Mouse (Mus musculus) heart, adult 2 months (tissue): Measurements from ENCODE around the gene Dcaf11. TPM values are rescaled to one million over a fixed set of nuclear protein-coding genes. Genes with fewer than 3 reads are reported as not detected.

Experiments
- DNase-seq, 2 experiments: peaks; one replicate each; pipeline ENCODE4 v3.0.0; 2021
- H3K27ac ChIP-seq: fragments of 200-600 bp; 2 replicates; pipeline ENCODE4 v1.8.1; 2022
- H3K27me3 ChIP-seq: fragments of 200-500 bp; 2 replicates; pipeline ENCODE4 v1.6.1; 2012; ENCODE audit warnings: mild to moderate bottlenecking, low read length, inconsistent platforms, mixed read lengths; ENCODE audit not compliant: control insufficient read depth, insufficient read depth
- H3K36me3 ChIP-seq: fragments of 200-500 bp; 2 replicates; pipeline ENCODE4 v1.6.1; 2012; ENCODE audit warnings: low read length, inconsistent platforms; ENCODE audit not compliant: control insufficient read depth, insufficient read depth
- H3K4me1 ChIP-seq: fragments of 200-500 bp; 2 replicates; pipeline ENCODE4 v1.6.1; 2011; ENCODE audit warnings: low read length; ENCODE audit not compliant: control insufficient read depth, insufficient read depth
- H3K4me3 ChIP-seq: fragments of 200-600 bp; 2 replicates; pipeline ENCODE4 v1.8.1; 2022
- H3K79me2 ChIP-seq: fragments of 200-500 bp; replicated peaks from 2 replicates; pipeline ENCODE4 v1.6.1; 2012; ENCODE audit warnings: mild to moderate bottlenecking, inconsistent platforms, low read length, moderate library complexity, mixed read lengths; ENCODE audit not compliant: control insufficient read depth, insufficient read depth
- H3K9ac ChIP-seq: fragments of 200-500 bp; 2 replicates; pipeline ENCODE4 v1.6.1; 2012; ENCODE audit warnings: low read depth, mild to moderate bottlenecking, control low read depth, inconsistent platforms, low read length, mixed read lengths
- CTCF ChIP-seq: fragments of 200-600 bp; IDR thresholded peaks from 2 replicates; pipeline ENCODE4 v1.8.1; 2022; ENCODE audit warnings: antibody characterized with exemption, mild to moderate bottlenecking, moderate library complexity
- EP300 ChIP-seq: fragments of 200-500 bp; IDR thresholded peaks from 2 replicates; pipeline ENCODE4 v1.6.1; 2011; ENCODE audit warnings: low read depth, low read length, control low read depth; ENCODE audit not compliant: insufficient read depth
- POLR2A ChIP-seq: fragments of 200-500 bp; IDR thresholded peaks from 2 replicates; pipeline ENCODE4 v1.6.1; 2011; ENCODE audit warnings: mild to moderate bottlenecking, low read depth, low read length, control low read depth; ENCODE audit not compliant: insufficient read depth
- WGBS: fragments of 180-500 bp; shearing (Covaris S2); methylation state at CpG from one replicate; pipeline ENCODE4 v1.1.7; 2018; 5-methylcytosine and 5-hydroxymethylcytosine counted together
- intact Hi-C: fragments of 180-260 bp; cut with DNase I; formaldehyde crosslinking; loops from one replicate; pipeline ENCODE4 v1.15.1; 2025
- polyA plus RNA-seq: library from polyadenylated mRNA; depleted of rRNA; stranded (reverse); fragments of >200 nt; gene quantifications from 2 replicates; pipeline ENCODE4 v1.2.3, GENCODE M21; 2012; rRNA removed
- total RNA-seq, 2 experiments: library from RNA; stranded (reverse); gene quantifications; 2 replicates each; pipeline ENCODE4 v1.2.3; 2021

Gene Dcaf11
- total and polyA plus RNA-seq, 3 experiments: 136 to 160 (median 151) TPM

GRCm38 (mm10) chr14:55618486-55619195 lies 58.8 kb downstream of the Dcaf11 start:
- no peak overlapping the region for H3K9ac ChIP-seq
- no peaks in the 10 kb centered on the region for H3K4me1 ChIP-seq
- no peak overlapping the region for H3K4me3 ChIP-seq
- WGBS: 32% methylated on average over 22 of the region's 22 CpGs
- H3K79me2 ChIP-seq: no peaks in the 10 kb centered on the region
- intact Hi-C loops: no loop called here
- no peak for DNase-seq
- H3K27me3 ChIP-seq: no peaks in the 10 kb centered on the region
- no peaks in the 10 kb centered on the region for H3K36me3 ChIP-seq
- TF ChIP-seq EP300: no peak
- no peak for TF ChIP-seq POLR2A
- TF ChIP-seq CTCF: no peak
- H3K27ac ChIP-seq: no peak overlapping the region

Other genes starting within 250 kb of the Dcaf11 start
- gene Dhrs4, start 81.2 kb upstream of the Dcaf11 start, total RNA-seq: 100 to 1,000 TPM; 106 to 125 TPM
- 64.7 and 85.7 TPM in 2 replicates for gene Dhrs4, start 81.2 kb upstream of the Dcaf11 start, polyA plus RNA-seq
- gene Carmil3, start 69.4 kb upstream of the Dcaf11 start, total RNA-seq: 1 to 10 TPM; 1.3 to 2.0 TPM
- gene Carmil3, start 69.4 kb upstream of the Dcaf11 start, polyA plus RNA-seq: 3.4 and 4.8 TPM in 2 replicates
- not detected for gene Cpne6, start 49.6 kb upstream of the Dcaf11 start, total RNA-seq
- gene Cpne6, start 49.6 kb upstream of the Dcaf11 start, polyA plus RNA-seq: 0.25 and 0.26 TPM in 2 replicates
- gene Nrl, start 35.0 kb upstream of the Dcaf11 start, total RNA-seq: not detected
- gene Nrl, start 35.0 kb upstream of the Dcaf11 start, polyA plus RNA-seq: not detected in 2 replicates
- 1 to 10 TPM; 9.0 to 9.4 TPM for gene Pck2, start 19.7 kb upstream of the Dcaf11 start, total RNA-seq
- gene Pck2, start 19.7 kb upstream of the Dcaf11 start, polyA plus RNA-seq: 13.3 and 15.3 TPM in 2 replicates
- gene A730061H03Rik, start 400 bp downstream of the Dcaf11 start, total RNA-seq: not detected
- 0.74 and 1.2 TPM in 2 replicates for gene A730061H03Rik, start 400 bp downstream of the Dcaf11 start, polyA plus RNA-seq
- gene Fitm1, start 15.6 kb downstream of the Dcaf11 start, total RNA-seq: 100 to 1,000 TPM; 165 to 187 TPM
- gene Fitm1, start 15.6 kb downstream of the Dcaf11 start, polyA plus RNA-seq: 323 and 403 TPM in 2 replicates
- 100 to 1,000 TPM; 231 to 264 TPM for gene Psme1, start 18.1 kb downstream of the Dcaf11 start, total RNA-seq
- gene Psme1, start 18.1 kb downstream of the Dcaf11 start, polyA plus RNA-seq: 101 and 118 TPM in 2 replicates
- 10 to 100 TPM; 58.4 to 61.1 TPM for gene Emc9, start 25.3 kb downstream of the Dcaf11 start, total RNA-seq
- gene Emc9, start 25.3 kb downstream of the Dcaf11 start, polyA plus RNA-seq: 52.9 and 54.2 TPM in 2 replicates
- gene Psme2, start 31.1 kb downstream of the Dcaf11 start, total RNA-seq: 100 to 1,000 TPM; 119 to 120 TPM
- 37.3 and 56.7 TPM in 2 replicates for gene Psme2, start 31.1 kb downstream of the Dcaf11 start, polyA plus RNA-seq
- gene Rnf31, start 31.7 kb downstream of the Dcaf11 start, total RNA-seq: 10 to 100 TPM; 27.5 to 30.9 TPM
- gene Rnf31, start 31.7 kb downstream of the Dcaf11 start, polyA plus RNA-seq: 19.7 and 24.3 TPM in 2 replicates
- 1 to 10 TPM; 9.7 to 9.8 TPM for gene Irf9, start 43.6 kb downstream of the Dcaf11 start, total RNA-seq
- gene Irf9, start 43.6 kb downstream of the Dcaf11 start, polyA plus RNA-seq: 22.2 and 29.3 TPM in 2 replicates
- under 1 TPM in 1 of 2 experiments, not detected in 1; 0.32 TPM for gene Rec8, start 58.0 kb downstream of the Dcaf11 start, total RNA-seq
- gene Rec8, start 58.0 kb downstream of the Dcaf11 start, polyA plus RNA-seq: 0.12 and 0.29 TPM in 2 replicates
- 10 to 100 TPM; 51.3 to 64.1 TPM for gene Ipo4, start 76.0 kb downstream of the Dcaf11 start, total RNA-seq
- gene Ipo4, start 76.0 kb downstream of the Dcaf11 start, polyA plus RNA-seq: 68.2 and 68.9 TPM in 2 replicates
- gene Gm49378, start 77.9 kb downstream of the Dcaf11 start, total RNA-seq: 1 to 10 TPM; 2.5 to 3.8 TPM
- 3.5 and 5.0 TPM in 2 replicates for gene Gm49378, start 77.9 kb downstream of the Dcaf11 start, polyA plus RNA-seq
- gene Tm9sf1, start 83.8 kb downstream of the Dcaf11 start, total RNA-seq: 10 to 100 TPM; 39.4 to 40.6 TPM
- 50.6 and 63.0 TPM in 2 replicates for gene Tm9sf1, start 83.8 kb downstream of the Dcaf11 start, polyA plus RNA-seq
- gene Tssk4, start 90.2 kb downstream of the Dcaf11 start, total RNA-seq: under 1 TPM; 0.34 to 0.47 TPM
- 0.55 and 0.61 TPM in 2 replicates for gene Tssk4, start 90.2 kb downstream of the Dcaf11 start, polyA plus RNA-seq
- 10 to 100 TPM; 45.3 to 49.1 TPM for gene Mdp1, start 100.5 kb downstream of the Dcaf11 start, total RNA-seq
- gene Mdp1, start 100.5 kb downstream of the Dcaf11 start, polyA plus RNA-seq: 35.7 and 54.9 TPM in 2 replicates
- gene Gmpr2, start 111.9 kb downstream of the Dcaf11 start, total RNA-seq: 1 to 10 TPM; 8.1 to 9.0 TPM
- 11.8 and 18.2 TPM in 2 replicates for gene Gmpr2, start 111.9 kb downstream of the Dcaf11 start, polyA plus RNA-seq
- 100 to 1,000 TPM; 242 to 262 TPM for gene Nedd8, start 112.1 kb downstream of the Dcaf11 start, total RNA-seq
- 265 and 340 TPM in 2 replicates for gene Nedd8, start 112.1 kb downstream of the Dcaf11 start, polyA plus RNA-seq
- 10 to 100 TPM; 12.6 to 12.8 TPM for gene Tinf2, start 121.8 kb downstream of the Dcaf11 start, total RNA-seq
- gene Tinf2, start 121.8 kb downstream of the Dcaf11 start, polyA plus RNA-seq: 7.6 and 8.5 TPM in 2 replicates
- under 1 TPM; 0.16 to 0.43 TPM for gene Tgm1, start 153.9 kb downstream of the Dcaf11 start, total RNA-seq
- gene Tgm1, start 153.9 kb downstream of the Dcaf11 start, polyA plus RNA-seq: 0.31 and 0.41 TPM in 2 replicates
- gene Rabggta, start 162.3 kb downstream of the Dcaf11 start, total RNA-seq: 10 to 100 TPM; 12.5 to 13.0 TPM
- 26.3 and 32.2 TPM in 2 replicates for gene Rabggta, start 162.3 kb downstream of the Dcaf11 start, polyA plus RNA-seq
- 10 to 100 TPM; 35.4 to 40.2 TPM for gene Dhrs1, start 185.7 kb downstream of the Dcaf11 start, total RNA-seq
- 82.9 and 85.8 TPM in 2 replicates for gene Dhrs1, start 185.7 kb downstream of the Dcaf11 start, polyA plus RNA-seq
- gene Nop9, start 185.7 kb downstream of the Dcaf11 start, total RNA-seq: 10 to 100 TPM; 10.1 to 11.4 TPM
- gene Nop9, start 185.7 kb downstream of the Dcaf11 start, polyA plus RNA-seq: 8.3 and 13.1 TPM in 2 replicates
- under 1 TPM; 0.81 to 0.98 TPM for gene Cideb, start 198.5 kb downstream of the Dcaf11 start, total RNA-seq
- gene Cideb, start 198.5 kb downstream of the Dcaf11 start, polyA plus RNA-seq: 6.7 and 8.1 TPM in 2 replicates
- under 1 TPM in 1 of 2 experiments, not detected in 1; 0.20 TPM for gene Ltb4r2, start 201.4 kb downstream of the Dcaf11 start, total RNA-seq
- 0.06 and 0.20 TPM in 2 replicates for gene Ltb4r2, start 201.4 kb downstream of the Dcaf11 start, polyA plus RNA-seq
- gene Ltb4r1, start 206.0 kb downstream of the Dcaf11 start, total RNA-seq: under 1 TPM; 0.34 to 0.36 TPM
- gene Ltb4r1, start 206.0 kb downstream of the Dcaf11 start, polyA plus RNA-seq: 0.76 TPM in 2 replicates
- 10 to 100 TPM; 16.1 to 20.3 TPM for gene Adcy4, start 224.1 kb downstream of the Dcaf11 start, total RNA-seq
- gene Adcy4, start 224.1 kb downstream of the Dcaf11 start, polyA plus RNA-seq: 36.5 and 40.0 TPM in 2 replicates
- 1 to 10 TPM; 2.2 to 2.4 TPM for gene Ripk3, start 228.9 kb downstream of the Dcaf11 start, total RNA-seq
- 3.5 and 4.1 TPM in 2 replicates for gene Ripk3, start 228.9 kb downstream of the Dcaf11 start, polyA plus RNA-seq